Mouse (Mus musculus) ovary, postnatal 36 days (tissue): ENCODE measurements at regions not wholly inside any gene's neighbourhood (a gene's known extent, or its start where the extent isn't known, plus 50 kb on each side); places are given as distances from the start of the nearest gene placed in this dataset.
A peak's percentile ranks its signal among the peaks of the same experiment; 100 is the strongest.

ENCODE experiments used
- DNase-seq: peaks from one replicate; pipeline ENCODE4 v3.0.0; 2022; ENCODE audit warnings: low spot score, mixed read lengths

- no peak for DNase-seq
These were observed 69.8 kb upstream of the Nudt7 start for GRCm38 (mm10) chr8:114063566-114063965.

DNA sequence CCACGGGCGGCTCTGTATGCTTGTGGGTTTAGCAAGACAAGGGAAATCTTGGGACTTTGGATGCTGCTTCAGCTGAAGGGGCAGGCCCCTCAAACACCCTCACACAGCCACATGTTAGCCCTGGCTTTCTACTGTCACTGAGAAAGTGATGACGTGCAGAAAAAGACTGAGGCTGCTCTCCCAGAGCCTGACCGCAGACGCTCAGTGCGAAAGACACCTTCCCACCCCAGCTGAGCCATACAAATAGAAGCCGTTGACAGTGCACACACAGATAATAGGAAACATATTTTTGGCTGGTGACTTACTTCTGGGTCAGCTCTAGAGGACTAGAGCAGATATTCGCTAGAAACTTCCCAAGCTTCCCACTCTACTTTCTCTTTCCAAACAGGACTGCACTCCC lies 61.0 kb upstream of the Nudt7 start:
- no peak for DNase-seq

- peak; percentile 4 for DNase-seq
These were observed 59.2 kb upstream of the Nudt7 start for GRCm38 (mm10) chr8:114074122-114074521.

- DNase-seq = no peak
These were observed 56.7 kb upstream of the Nudt7 start for GRCm38 (mm10) chr8:114076701-114077100.

GRCm38 (mm10) chr8:114081049-114081756 lies 52.2 kb upstream of the Nudt7 start:
- peak; percentile 8 for DNase-seq

DNA sequence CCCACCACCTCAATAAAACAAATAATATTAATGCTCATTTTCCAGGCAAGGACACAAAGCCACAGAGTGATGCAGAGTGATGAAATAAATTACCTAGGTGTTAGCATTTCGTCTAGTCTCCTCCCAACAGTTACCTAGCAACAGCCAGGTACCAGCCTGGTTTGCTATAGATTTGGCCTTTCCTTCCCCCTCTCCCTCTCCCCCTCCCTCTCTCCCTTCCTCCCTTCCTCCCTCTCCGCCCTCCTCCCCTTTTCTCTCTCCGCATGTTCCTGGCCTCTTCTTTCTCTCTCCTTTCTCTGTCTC lies 51.6 kb upstream of the Nudt7 start:
- no peak for DNase-seq
